Mouse (Mus musculus) stomach, postnatal 0 days (tissue): ENCODE data around the gene Astn1. TPM values are rescaled to one million over a fixed set of nuclear protein-coding genes. Genes with fewer than 3 reads are reported as not detected.

ENCODE experiments used
- ATAC-seq: fragments of 200-750 bp; cut with Nextera tagmentation; 2 replicates; pipeline ENCODE4 v1.8.0; 2017; ENCODE audit not compliant: low FRiP score, low TSS enrichment
- DNase-seq: peaks from one replicate; pipeline ENCODE4 v3.0.0-alpha.2; 2016; ENCODE audit warnings: low spot score
- H3K27ac ChIP-seq: fragments of 300-500 bp; sonication (generic); replicated peaks from 2 replicates; pipeline ENCODE4 v1.5.1; 2014; ENCODE audit warnings: mild to moderate bottlenecking, control low read depth
- H3K27me3 ChIP-seq: fragments of 300-500 bp; sonication (generic); 2 replicates; pipeline ENCODE4 v1.6.1; 2014; ENCODE audit warnings: low read length; ENCODE audit not compliant: control insufficient read depth, insufficient read depth
- H3K36me3 ChIP-seq: fragments of 300-500 bp; sonication (generic); 2 replicates; pipeline ENCODE4 v1.6.1; 2014; ENCODE audit warnings: low read length, mixed read lengths; ENCODE audit not compliant: control insufficient read depth, insufficient read depth
- H3K4me1 ChIP-seq: fragments of 300-500 bp; sonication (generic); replicated peaks from 2 replicates; pipeline ENCODE4 v1.6.1; 2014; ENCODE audit warnings: antibody characterized with exemption; ENCODE audit not compliant: control insufficient read depth, insufficient read depth
- H3K4me2 ChIP-seq: fragments of 300-500 bp; sonication (generic); replicated peaks from 2 replicates; pipeline ENCODE4 v1.6.1; 2014; ENCODE audit warnings: low read depth, mild to moderate bottlenecking, control low read depth, moderate library complexity
- H3K4me3 ChIP-seq: fragments of 300-500 bp; sonication (generic); 2 replicates; pipeline ENCODE4 v1.5.1; 2014; ENCODE audit warnings: low read depth, low read length, control low read depth
- H3K9ac ChIP-seq: fragments of 300-500 bp; sonication (generic); 2 replicates; pipeline ENCODE4 v1.6.1; 2014; ENCODE audit warnings: mild to moderate bottlenecking, low read length, control low read depth, mixed read lengths
- H3K9me3 ChIP-seq: fragments of 300-500 bp; sonication (generic); 2 replicates; pipeline ENCODE4 v1.6.1; 2016; ENCODE audit warnings: low read length; ENCODE audit not compliant: control insufficient read depth
- CTCF ChIP-seq: IDR thresholded peaks from 2 replicates; pipeline ENCODE4 v1.5.1; 2016; ENCODE audit warnings: antibody characterized with exemption, low read depth, mild to moderate bottlenecking, moderate library complexity
- EP300 ChIP-seq: optimal IDR thresholded peaks from 2 replicates; pipeline ENCODE3; 2016; ENCODE audit warnings: antibody characterized with exemption
- WGBS: fragments of 180-500 bp; shearing (Covaris S2); extraction: QIAGEN DNeasy Blood & Tissue Kit; methylation state at CpG from one replicate; pipeline ENCODE4 v1.1.7; 2014; 5-methylcytosine and 5-hydroxymethylcytosine counted together
- polyA plus RNA-seq: library from polyadenylated mRNA; unstranded; fragments of >200 nt; fragmentation: Nextera tagmentation; extraction: Ambion mirVana; gene quantifications from 2 replicates; pipeline ENCODE4 v1.2.1, GENCODE M21; 2015

Astn1 gene
- polyA plus RNA-seq, 1 experiment from 2014 or later: 0.47 TPM

DNA sequence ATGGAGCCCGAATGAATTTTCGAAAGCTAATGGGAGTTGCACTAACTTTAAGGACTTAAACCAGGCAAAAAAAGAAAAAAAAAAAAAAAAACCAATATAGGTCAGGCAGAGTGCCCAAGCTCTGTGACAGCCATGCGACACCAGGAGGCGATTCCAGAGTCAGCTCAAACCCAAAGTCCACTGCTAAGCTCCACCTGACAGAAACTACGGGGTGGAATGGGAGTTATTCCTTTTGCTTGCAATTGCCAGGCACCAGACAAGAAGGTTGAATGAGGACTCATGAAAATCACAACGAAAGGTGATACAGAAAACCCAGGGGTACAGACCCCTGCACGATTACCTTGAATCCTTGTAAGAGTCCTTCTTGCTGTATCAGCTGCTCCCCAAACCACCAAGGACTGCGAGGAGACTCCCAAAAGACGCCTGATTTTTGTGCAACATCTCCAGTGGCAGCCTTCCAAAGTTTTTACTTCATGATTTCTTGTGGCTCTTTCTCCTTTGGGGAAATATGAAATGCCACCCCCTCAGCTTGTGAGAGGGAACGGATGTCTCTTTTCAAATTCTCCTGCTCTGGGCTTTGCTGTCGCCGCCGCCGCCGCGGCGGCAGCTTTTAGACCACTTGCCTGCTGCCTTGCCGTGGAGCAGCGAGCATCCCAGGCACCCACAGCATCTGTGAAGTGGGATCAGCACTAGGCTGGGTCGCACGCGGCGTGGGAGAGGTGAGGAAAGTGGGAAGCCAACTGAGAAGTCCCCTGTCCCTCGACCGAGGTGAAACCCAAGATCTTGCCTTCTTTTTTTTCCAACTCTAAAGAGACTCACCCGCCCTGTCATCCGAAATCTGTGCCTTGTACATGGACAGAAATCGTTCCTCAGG, 6.7 kb upstream of the Astn1 start:
- TF ChIP-seq CTCF (no peak), EP300 (no peak)
- 10% methylated on average over 28 of the region's 28 CpGs for WGBS
- Histone ChIP-seq H3K36me3 (no peaks in the 10 kb centered on the region), H3K4me2 (peak overlapping the region; percentile 67), H3K27me3 (0 out of 2 replicates have a peak, but pooled peaks cover 3% of the 10 kb centered on the region), H3K4me1 (no peaks in the 10 kb centered on the region; the same call in 1 of the 2 replicates), H3K27ac (no peak overlapping the region), H3K9ac (no peak overlapping the region), H3K9me3 (no peaks in the 10 kb centered on the region), H3K4me3 (peak overlapping the region; percentile 39)
- DNase-seq: no peak
- no peak for ATAC-seq

DNA sequence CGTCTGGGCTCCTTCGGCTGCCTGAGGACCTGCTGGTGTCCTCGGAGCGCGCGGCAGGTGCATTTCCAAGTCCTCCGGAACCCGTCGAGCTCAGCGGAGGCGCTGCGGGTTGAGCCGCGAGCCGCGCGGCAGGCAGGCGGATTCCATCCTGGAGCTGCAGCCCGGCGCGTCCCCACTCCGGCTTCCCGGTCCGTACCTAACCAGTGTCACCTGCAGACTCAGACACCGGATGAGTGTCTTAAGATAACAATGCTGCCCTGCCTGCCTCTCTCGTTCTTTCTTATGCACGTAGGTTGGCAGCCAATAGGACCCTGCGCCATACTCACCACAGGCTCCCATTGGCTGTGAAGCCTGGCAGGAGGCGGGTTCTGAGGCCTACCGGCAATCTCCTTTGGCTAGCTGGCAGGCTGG, 6.0 kb upstream of the Astn1 start, which contains the start of gene Brinp2:
Gene Brinp2, minus strand, starts transcription at position 276 of the 411 bp plus-strand sequence.
- Histone ChIP-seq H3K27ac (no peak within 1 kb of the TSS), H3K4me1 (no peaks in the 10 kb centered on the region; the same call in 1 of the 2 replicates), H3K27me3 (0 out of 2 replicates have a peak, but pooled peaks cover 3% of the 10 kb centered on the region), H3K4me3 (peak within 1 kb of the TSS; percentile 39), H3K4me2 (peak within 1 kb of the TSS; percentile 67), H3K9me3 (no peaks in the 10 kb centered on the region), H3K9ac (no peak within 1 kb of the TSS), H3K36me3 (no peaks in the 10 kb centered on the region)
- under 1% methylated on average over 30 of the region's 30 CpGs for WGBS
- DNase-seq (peak; percentile 68), ATAC-seq (peak; percentile 89)
- TF ChIP-seq CTCF: no peak

DNA sequence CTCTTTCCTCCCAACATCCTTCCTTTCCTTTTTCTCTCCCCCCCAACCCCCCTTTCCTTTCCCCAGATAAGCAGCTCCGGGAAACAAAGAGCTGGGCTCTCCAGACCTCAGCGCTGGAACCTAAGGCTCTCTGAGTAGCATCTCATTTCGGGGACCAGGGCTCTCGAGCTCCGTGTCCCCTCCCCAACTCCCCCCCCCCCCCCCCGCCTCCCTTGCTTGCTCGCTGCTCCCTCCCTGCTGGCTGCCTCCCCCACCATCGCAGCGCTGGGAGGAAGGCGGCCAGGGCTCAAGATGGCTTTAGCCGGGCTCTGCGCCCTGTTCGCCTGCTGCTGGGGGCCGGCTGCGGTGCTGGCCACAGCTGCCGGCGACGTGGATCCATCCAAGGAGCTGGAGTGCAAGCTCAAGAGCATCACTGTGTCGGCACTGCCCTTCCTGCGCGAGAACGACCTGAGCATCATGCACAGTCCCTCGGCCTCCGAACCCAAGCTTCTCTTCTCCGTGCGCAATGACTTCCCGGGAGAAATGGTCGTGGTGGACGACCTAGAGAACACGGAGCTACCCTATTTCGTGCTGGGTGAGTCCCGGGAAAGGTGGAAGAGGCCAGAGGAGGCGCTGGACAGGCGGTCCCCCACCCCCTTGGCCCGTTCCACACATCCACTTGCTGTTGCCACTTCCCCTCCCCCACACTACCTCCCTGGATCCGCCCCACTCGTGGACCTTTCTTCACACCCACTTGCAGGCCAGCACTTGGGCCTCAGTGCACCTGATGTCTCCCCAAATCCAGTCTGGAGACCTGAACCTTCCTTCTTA, 424 bp downstream of the Astn1 start:
- Histone ChIP-seq H3K9ac (no peak overlapping the region), H3K27ac (no peak overlapping the region), H3K4me2 (peak overlapping the region; percentile 50), H3K4me1 (no peaks in the 10 kb centered on the region), H3K36me3 (no peaks in the 10 kb centered on the region), H3K4me3 (peak overlapping the region; percentile 15), H3K9me3 (no peaks in the 10 kb centered on the region), H3K27me3 (no peaks in the 10 kb centered on the region; the same call in 1 of the 2 replicates)
- TF ChIP-seq EP300: no peak
- no peak for TF ChIP-seq CTCF
- DNase-seq: no peak
- ATAC-seq: 0 out of 2 replicates have a peak, but pooled peaks have one; percentile 15
- whole genome bisulfite sequencing: 3% methylated on average over 34 of the region's 37 CpGs

DNA sequence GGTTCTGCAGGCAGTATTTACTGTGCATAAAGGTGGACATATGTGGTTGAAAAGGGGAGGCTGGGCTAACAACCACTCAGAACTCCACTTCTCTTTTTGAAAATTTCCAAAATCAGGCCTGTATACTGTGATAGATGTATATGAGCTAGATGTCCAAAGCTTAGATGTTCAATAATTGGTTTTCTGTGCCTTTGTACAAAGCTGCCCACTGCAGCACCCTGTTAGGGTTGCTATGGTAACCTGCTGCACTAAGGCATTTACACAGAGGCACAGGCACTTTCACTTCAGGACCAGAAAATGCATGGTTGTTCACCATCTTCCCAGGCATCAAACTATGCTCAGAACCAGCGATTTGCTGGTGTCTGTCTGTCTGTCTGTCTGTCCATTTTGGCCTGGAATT, 2.4 kb downstream of the Astn1 start:
- H3K4me3 ChIP-seq: no peak overlapping the region
- H3K36me3 ChIP-seq: no peaks in the 10 kb centered on the region
- DNase-seq: no peak
- ATAC-seq: no peak
- no peaks in the 10 kb centered on the region for H3K4me1 ChIP-seq
- 71% methylated on average over 1 of the region's 1 CpGs for WGBS
- no peaks in the 10 kb centered on the region for H3K9me3 ChIP-seq
- TF ChIP-seq CTCF: no peak
- no peak for TF ChIP-seq EP300
- H3K9ac ChIP-seq: no peak overlapping the region
- no peaks in the 10 kb centered on the region; the same call in 1 of the 2 replicates for H3K27me3 ChIP-seq
- no peak overlapping the region for H3K27ac ChIP-seq
- no peak overlapping the region for H3K4me2 ChIP-seq

DNA sequence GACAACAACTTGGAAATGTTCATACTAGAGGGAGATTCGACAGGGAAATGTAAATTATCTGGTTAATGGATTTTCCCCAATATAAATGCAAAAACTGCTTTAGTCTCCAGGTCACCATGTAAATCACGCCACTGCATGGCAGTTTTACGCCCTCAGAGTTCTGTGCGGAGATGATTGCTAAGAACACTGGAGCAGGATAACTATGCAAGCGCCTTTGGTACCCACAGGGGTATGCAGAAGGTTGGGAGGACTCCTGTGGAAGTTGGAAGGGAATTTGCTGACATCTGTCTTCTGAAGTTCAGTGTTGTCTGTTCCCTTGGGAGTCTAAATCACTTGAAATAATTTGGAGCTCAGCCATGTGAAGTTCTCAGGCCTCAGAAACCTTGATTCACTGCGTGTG, 20.2 kb downstream of the Astn1 start:
- WGBS: 66% methylated on average over 6 of the region's 6 CpGs
- Histone ChIP-seq H3K9ac (no peak overlapping the region), H3K4me2 (no peak overlapping the region)

More for the DNA sequence above, 20.2 kb downstream of the Astn1 start:
- Histone ChIP-seq H3K27me3 (no peaks in the 10 kb centered on the region), H3K9me3 (no peaks in the 10 kb centered on the region), H3K4me1 (no peaks in the 10 kb centered on the region), H3K4me3 (no peak overlapping the region), H3K27ac (no peak overlapping the region), H3K36me3 (no peaks in the 10 kb centered on the region)
- ATAC-seq (no peak), DNase-seq (no peak)
- no peak for TF ChIP-seq EP300
- no peak for TF ChIP-seq CTCF
